Mouse (Mus musculus): ENCODE measurements around the gene Manba.
"Not testable (repeated sequence)": the region's sequence is repeated elsewhere in the genome, so short reads cannot be mapped to it uniquely, and the experiment has no call there.

Manba gene

DNA sequence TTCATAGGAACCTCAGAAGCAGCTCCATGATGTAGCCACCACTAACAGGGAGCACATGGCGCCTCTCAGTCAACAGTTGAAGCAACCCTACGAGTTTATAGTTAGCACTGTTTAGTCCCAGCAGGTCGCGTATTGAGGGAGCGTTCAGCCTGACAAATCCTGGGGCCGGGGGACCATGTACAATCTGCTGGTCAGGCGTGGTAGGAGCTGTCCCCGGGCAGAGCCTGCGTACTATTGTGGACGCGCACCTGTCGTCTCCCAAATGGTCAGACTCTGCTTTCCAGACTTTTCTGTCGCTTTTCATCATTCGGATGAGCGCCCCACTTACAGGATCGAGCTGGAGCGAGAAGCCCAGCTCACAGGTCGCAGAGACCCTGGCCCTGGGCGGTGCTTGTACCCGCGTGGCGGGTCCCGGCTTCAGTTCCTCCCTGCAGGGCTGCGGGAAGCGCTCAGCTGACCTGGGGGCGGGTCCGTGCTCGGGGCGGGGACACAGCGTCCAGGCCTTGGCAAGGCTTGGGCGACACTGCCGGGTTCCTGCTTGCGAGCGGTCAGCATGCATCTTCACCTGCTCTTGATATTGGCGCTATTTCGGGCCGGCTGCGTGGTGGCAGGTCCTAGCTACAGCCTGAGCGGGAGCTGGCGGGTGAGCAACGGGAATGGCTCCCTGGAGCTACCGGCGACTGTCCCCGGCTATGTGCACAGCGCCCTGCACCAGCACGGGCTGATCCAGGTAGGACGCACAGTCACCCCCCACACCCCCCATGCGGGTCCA is at the start of gene Manba:
TSS of gene Manba (plus strand) at position 484 of the 772 bp plus-strand sequence.
- peak; percentile 54 for DNase-seq (ENCODE audit: low spot score)

DNA sequence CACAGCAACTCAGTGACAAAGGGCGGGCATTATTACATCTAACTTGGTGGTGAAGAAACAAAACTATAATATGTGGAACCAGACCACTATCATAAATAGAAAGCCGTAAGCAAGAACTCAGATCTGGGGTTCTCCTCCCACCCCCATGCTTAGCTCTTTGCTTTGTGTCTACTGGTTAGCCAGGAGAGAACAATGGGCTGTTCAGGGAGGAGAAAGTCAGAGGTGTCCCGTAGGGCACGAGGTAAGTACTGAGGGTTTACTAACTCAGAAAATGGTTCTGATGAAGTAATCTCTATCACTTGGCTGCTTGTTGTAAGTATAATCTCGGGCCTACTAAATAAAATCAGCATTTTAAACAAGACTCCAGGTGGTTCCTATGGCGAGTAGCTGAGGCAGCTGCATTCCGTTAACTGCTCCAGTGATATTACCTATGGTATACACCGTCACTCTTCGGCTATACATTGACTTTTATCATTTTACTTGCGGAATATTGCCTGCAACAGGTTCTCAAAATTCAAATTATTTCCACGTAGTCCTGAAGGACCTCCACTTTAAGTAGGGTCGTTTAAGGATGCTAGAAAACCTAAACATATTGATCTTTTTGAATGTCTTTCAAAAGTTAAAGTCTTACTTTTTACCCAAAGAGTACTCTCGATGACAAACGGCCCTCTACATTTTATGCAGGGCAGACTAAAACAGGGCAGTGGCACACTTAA is 48.4 kb upstream of the Manba start:
- DNase-seq (ENCODE audit: low spot score) = no peak

DNA sequence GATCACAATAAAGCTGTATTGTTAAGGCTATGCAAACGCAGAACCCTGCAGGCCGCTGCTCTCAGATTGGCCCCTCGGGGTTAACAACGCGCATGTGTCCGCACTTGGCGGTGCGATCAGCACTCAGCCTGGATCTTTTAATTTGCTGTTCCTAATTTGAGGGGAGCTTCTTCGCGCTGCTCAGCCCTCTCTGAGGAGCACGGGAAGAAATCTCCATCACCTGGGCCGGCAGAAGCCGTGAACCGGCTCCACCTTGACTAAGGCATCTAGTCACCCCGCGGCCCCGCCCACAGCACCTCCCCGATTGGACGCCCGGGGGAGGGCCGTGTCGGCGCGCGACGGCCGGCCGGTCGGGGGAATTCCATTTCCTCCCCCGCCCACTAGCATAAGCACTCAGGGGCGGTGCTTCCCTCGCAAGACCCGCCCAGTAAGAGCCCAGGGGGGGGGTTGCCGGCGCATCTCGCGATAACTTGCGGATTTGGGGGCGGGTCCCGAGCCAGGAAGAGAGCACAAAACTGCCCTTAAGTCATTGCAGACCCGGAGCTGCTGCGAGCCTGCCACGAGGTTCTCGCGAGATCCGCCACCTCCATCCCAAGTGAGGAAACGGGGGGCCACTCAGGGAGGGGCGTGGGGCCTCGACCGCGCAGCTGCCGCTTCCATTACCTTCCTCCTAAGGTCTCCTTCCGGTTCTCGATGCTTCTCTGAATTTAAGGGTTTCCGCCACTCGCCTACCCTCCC is 47.5 kb upstream of the Manba start, which contains the start of gene Ube2d3:
TSS of gene Ube2d3 (plus strand) at position 392 of the 738 bp plus-strand sequence.
- DNase-seq (ENCODE audit: low spot score) = peak; percentile 99

DNA sequence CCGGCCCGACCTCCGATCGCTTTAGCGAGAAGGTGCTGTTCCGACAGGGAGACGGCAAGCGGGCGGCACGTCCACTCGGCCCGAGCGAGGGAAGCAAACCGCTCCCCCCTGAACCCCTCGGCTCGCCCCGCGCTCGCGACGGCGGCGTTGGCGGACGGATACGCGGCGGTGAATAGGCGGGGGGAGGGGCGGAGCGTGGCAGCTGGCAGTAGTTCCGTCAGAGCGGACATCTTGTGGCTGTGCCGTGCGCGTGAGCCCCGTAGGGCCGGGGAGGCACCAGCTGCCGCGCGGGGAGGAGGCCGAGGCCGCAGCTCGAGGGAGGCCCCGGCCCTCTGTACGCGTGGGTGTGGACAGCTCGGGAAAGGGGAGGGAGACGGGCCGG is 46.9 kb upstream of the Manba start:
- DNase-seq (ENCODE audit: low spot score) = peak; percentile 89

DNA sequence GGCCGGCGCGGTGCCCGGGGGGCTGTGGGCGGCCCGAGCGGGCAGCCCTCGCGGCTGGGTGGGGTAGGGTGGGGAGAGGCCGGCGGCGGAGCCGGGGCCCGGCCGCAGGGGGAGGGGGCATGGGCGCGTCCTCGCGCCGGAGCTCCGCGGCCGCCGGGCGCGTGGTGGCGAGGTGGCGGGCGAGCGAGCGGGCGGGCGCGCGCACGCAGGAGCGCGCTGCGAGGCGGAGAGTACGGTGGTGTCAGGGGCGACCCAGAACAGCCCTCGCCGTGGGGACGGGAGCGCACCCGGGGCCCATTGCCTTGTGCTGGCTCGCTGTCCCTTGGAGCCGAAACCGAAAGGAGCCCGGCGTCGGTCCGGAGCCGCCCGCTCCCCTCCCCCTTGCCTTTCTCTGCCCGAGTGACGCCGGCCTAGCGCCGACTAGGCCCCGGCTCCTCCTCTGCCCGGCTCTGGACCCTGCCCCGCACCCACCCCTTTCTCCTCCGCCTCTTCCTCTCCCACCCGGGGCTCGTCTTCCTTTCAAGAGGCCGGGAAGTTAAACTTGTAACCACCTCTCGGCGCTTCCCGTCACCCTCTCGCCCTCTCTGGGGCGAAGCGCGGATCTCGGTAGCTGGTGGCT is 46.4 kb upstream of the Manba start:
- DNase-seq (ENCODE audit: low spot score) = peak; percentile 87

DNA sequence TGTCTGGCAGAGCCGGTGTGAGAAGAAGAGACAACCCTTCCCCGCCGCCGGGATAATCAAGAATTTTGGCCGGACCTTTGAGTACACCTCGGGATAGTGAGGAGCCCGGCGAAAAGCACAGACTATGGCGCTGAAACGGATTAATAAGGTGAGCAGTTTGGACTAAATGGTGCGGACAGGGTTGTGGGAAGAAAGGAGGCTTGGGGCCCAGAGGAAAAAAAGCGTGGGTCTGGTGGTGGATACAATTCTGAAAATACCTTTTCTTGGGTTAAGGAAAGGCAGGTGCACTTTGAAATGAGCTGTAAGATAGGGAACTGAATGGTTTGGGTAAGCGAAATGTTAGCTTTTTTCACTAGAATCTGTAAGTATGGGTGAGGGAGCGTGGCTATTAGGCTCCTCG is 45.8 kb upstream of the Manba start:
- no peak for DNase-seq (ENCODE audit: low spot score)

DNA sequence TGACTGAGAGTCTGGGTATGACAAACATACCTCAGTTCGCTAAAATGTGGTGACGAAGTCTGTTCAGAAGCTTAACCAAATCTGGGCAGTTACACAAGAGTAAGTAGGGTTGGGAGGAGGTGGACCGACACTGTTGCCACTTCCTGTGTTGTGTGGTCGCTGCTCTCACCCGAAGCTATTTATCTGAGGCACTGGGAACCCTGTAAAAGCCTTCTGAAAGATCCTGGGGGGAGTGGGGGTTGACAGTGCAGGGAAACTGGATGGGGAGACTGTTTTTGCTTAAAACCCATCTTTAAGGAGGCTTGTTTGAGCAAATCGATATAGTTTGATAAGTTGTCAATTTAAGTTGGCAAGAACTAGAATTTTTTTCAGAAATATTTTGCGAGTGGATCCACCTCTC is 45.2 kb upstream of the Manba start:
- peak; percentile 81 for DNase-seq (ENCODE audit: low spot score)

DNA sequence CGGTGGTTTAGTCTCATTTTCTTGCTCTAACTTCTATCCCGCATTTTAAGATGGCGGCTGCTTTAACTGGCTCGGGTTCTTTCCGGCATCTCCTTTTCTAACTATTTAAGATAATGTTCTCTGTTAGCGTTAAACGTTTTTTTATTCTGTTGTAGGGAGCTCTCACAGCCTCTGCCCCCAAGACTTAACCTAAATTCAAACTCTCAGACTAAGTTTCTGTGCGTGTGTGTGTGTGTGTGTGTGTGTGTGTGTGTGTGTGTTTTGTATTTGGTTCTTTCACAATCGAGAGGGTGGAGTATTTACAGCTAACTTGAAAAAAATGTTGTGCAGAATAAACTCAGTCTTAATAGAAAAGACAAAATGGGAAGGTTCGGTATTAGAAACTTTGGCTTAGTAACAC is 44.8 kb upstream of the Manba start:
- peak; percentile 65 for DNase-seq (ENCODE audit: low spot score)

DNA sequence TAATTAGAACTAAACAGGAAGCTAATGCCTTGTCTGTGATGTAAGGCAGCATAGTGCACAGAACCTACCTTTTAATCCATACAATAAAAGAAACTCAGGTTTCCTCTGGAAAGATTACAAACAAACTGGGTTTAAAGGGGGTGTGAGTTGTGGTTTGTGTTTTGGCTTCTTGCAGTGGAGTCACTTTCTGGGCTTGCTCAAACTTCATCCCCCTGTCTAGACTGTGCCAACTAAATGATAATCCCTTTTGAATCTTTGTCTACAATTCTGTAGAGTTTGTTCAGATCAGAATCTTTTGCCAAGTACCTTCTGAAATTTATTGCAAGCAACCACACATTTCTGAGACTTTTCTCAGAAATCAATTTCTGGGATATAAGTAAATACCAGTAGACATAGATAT is 40.5 kb upstream of the Manba start:
- no peak for DNase-seq (ENCODE audit: low spot score)

DNA sequence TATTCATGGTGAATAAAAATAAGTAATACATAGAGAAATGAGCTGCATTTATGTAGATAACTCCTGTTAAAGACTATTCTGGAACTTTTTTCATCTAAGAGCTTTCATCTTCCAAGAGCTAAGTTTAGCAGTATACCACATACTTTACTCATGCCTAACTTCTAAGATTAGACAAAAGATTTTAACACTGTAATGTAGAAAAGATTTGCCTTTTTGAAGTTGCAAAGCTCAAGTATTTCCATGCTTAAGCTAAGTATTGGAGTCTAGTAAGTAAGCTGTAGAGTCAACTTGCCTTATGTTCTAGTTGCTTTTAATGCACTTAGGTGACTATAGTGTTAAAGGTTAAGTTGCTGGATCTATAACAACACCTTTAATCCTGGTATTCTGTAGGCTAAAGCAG is 26.4 kb upstream of the Manba start:
- no peak for DNase-seq (ENCODE audit: low spot score)

DNA sequence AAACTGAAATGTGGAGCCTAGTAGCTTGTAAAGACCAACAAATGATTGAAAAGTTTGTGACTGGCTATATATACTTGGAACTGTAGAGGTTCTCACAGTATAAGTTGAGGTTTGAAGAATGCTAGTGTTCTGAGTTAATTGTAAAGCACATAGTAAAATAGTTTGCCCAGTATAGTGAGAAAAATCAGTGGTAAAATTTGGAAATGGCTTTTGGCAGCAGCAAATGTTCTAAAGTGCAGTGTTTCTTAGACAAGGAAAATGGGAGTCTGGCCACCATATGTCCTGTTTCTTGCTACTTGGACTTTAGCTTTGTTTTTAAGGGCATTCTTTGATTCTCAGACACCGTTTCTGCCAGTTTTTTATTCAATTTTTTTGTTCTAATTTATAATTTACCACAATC is 17.0 kb upstream of the Manba start:
- peak; percentile 53 for DNase-seq (ENCODE audit: low spot score)

DNA sequence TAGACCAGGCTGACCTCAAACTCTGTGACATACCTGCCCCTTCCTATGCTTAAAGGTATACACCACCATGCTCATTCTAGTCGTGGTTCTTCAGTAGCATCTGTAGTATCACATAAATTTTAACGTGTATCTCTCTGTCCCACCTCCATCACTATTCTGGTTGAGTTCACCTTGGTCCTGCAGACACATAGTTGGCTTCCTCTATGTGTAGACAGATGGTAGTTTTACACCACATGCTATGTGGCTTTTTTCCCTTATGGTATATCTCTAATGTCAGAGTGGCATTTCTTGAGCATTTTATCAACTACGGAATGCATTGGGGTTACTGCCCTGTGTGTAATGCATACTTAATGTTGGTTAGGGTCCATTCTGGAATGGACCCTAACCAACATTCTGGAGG is 16.3 kb upstream of the Manba start:
- DNase-seq (ENCODE audit: low spot score) = no peak

DNA sequence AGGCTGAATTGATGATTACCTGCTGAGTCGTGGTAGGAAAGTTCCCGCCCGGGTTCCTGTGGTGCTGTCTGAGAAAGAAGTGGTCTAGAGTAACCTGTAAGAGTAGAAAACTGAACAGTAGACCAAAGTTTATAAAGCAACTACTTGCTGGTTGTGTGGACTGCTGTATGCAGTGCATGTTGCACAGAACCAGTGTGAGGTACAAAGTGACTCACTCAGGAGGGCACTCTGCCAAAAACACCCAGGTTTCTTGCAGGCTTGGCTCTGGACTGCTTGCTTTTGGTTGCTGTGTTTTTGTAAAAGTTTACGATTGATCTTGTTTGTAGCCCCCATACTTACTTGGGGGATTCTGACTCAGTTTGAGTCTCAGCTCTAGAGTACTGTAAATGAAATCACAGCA is 15.4 kb upstream of the Manba start:
- peak; percentile 92 for DNase-seq (ENCODE audit: low spot score)

DNA sequence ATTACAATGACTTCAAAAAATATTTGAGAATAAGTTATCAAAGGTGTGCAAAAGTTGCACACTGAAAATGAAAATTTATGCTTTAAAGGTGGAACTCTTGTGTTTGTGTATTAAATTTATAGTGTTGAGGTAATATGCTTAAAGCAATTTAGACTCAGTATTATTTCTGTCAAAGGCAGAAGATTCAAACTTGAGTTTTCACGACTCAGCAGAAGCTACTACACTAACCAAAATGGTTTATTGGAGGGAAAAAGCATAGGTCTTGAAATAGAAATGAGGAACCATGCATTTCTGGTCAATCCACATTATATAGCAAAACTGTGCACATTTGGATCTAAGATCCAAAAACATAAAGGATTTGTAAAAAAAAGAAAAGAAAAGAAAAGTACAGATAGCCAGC is 14.6 kb upstream of the Manba start:
- DNase-seq (ENCODE audit: low spot score) = no peak

DNA sequence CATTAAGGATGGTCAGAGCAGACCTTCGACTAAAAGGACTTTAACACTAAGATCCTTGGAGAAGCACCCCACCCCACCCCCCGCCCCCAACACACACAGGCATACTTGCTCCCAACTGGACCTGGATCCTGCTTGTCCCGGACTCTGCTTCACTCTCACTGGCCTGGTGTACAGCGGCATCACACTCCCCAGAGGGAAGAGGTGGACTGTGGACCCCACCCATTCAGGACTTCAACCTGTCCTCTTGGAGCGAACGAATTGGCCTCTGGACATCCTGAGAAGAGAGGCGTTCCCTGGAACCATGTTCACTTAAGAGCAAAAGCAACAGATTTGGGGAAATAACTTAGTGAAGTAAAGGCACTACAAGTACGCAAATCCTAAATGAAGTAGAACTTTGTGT is 10.4 kb upstream of the Manba start:
- no peak for DNase-seq (ENCODE audit: low spot score)

DNA sequence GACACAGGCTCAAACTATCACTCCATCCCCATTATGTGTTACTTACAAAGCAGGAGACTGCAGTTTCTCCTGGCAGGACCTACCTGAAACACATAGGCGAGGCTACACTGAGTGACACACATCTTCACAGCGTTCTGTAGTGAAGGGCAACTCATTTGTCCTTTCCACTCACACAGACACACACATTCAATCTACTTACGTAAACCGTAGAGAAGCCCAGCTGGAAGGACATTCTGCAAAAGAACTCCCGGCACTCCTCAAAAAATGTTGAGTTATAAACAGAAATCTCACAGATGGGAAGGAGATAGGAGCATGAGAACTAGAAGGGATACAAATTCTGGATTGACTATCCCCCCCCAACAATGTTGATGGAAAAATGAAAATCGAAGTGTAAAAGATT is 9.1 kb upstream of the Manba start:
- no peak for DNase-seq (ENCODE audit: low spot score)

DNA sequence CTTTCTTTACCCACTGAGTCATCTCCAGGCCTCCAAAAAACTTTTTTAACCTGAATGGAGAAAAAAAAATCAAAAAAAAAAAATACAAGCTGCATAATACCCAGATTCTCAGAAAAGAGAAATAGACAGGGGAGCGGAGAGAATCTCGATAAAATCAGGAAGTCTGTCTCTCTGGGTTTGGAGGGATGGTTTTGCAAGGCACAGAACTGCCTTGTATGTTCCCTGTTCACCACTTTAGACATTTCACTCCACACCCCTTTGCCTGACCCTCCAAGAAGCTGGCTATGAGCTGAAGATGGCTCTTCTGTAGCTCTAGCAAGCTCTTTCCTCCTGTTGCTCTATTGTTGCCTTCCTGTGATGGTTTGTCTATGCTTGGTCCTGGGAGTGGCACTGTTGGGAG is 8.4 kb upstream of the Manba start:
- DNase-seq (ENCODE audit: low spot score) = no peak

DNA sequence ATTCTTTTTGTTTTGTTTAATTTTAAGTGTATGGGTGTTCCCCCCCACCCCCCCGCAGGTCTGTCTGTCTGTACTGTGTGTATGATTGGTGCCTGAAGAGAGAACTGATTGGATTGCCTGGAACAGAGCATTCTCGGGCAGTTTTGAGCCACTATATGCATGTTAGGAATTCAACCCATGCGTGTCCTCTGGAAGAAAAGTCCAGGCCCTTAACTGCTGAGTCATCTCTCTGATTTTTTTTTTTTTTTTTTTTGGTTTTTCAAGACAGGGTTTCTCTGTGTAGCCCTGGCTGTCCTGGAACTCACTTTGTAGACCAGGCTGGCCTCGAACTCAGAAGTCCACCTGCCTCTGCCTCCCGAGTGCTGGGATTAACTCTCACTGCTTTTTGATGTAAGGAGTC is 6.3 kb upstream of the Manba start:
- DNase-seq (ENCODE audit: low spot score) = not testable (repeated sequence)

DNA sequence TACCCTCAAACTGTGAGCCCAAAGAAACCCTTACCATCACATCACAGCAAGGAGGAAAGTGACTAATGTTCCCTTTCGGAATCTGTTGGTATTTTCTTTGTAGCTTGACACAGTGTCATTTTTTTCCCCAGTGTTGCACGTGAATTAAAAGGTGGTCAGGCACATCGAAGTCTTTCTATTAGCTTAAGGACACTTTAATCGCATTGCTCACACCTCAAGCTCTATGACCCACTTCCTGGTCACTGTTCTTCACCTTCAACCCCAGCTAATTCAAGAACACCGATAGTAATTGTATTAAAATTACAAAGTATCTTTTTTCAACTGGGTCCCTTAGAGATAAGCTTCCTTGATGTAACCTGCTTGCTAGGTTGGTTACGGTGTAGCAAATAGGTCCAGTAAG is 4.6 kb upstream of the Manba start:
- no peak for DNase-seq (ENCODE audit: low spot score)

DNA sequence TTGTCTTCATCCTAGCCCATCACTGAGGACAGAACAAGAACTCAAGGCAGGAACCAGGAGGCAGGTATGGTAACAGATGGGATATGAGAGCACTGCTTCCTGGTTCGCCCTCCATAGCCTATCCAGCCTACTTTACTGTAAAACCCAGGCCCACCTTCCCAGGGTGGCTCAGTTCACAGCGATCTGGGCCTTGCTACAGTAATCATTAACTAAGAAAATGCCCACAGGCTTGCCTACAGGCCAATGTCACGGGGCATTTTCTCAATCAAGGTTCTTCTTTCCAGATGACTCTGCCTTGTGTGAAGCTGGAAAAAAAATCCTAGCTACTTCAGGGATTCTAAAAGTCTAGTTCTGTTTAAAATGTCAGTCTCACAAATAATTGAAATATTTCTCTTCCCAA is 3.8 kb upstream of the Manba start:
- DNase-seq (ENCODE audit: low spot score) = no peak

DNA sequence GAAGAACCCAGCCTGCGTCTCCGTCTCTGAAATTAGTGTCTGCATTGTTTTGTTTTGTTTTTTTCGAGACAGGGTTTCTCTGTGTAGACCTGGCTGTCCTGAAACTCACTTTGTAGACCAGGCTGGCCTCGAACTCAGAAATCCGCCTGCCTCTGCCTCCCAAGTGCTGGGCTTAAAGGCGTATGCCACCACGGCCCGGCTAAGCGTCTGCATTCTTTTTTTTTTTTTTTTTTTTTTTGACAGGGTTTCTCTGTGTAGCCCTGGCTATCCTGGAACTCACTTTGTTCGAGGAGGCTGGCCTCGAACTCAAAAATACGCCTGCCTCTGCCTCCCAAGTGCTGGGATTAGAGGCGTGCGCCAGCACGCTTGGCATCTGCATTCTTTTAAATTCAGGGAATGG is 761 bp upstream of the Manba start:
- not testable (repeated sequence) for DNase-seq (ENCODE audit: low spot score)

DNA sequence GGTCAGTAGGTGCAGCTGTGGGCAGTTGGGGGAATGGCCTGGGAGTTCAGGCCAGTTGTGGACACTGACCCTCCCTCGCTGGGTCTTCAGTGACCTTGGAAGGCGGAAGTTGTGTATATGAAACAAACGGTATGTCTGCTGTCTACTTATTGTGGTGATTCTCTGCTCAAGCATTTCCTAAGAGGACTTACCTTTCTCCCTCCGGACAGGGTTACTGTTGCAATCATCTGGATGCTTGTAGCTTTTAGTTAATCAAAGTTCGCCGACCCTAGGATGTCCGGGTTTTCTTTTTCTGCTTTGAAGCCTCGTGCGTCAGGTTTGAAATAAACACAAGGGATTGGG is 460 bp downstream of the Manba start:
- DNase-seq (ENCODE audit: low spot score) = no peak

DNA sequence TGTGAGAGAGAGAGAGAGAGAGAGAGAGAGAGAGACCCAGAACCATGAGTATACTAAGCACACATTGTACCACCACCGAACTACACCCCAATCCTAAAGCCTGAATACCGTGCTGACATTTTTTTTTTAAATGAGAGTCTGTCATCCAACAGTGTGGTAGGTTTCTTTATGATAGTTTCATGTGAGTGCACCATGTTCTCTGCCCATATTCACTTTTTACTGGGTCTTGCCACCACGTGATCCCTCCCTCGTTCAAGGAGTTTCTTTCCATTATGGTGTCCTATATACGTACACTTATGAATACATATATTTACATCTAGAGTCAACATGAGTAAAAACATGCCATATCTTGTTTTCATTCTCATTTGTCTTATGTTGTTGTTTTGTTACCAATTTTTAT is 940 bp downstream of the Manba start:
- DNase-seq (ENCODE audit: low spot score) = no peak

Measured in adipocyte (in vitro differentiated cells).